Mouse (Mus musculus): Measurements from ENCODE around the gene Col23a1. TPM values are rescaled to one million over a fixed set of nuclear protein-coding genes. Genes with fewer than 3 reads are reported as not detected.

Col23a1 gene
- total RNA-seq, 4 experiments from 2014 or later: 2.3 to 14.3 (median 6.9) TPM

DNA sequence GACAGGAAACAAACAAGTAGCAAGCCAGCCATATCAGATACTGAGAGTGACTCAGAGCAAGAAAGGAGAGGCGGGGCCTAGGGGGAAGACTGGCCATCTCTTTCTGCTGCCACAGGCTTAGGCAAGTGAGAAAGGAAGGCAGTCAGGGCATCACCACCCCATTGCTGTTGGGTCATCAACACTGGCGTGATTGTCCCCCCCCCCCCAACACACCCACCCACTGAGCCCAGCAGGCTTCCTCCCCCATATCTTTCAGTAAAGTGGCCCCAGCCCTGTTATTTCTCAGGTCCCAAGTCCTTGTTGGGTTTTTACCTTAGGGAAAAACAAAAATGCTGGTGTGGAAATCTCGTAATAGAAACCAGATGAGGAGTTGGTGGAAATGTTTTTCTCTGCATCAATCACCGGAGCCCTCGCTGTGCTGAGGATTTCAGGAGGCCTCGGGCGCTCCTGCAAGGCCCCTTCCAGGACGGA is 195.4 kb downstream of the Col23a1 start:
- DNase-seq: peak; percentile 11

DNA sequence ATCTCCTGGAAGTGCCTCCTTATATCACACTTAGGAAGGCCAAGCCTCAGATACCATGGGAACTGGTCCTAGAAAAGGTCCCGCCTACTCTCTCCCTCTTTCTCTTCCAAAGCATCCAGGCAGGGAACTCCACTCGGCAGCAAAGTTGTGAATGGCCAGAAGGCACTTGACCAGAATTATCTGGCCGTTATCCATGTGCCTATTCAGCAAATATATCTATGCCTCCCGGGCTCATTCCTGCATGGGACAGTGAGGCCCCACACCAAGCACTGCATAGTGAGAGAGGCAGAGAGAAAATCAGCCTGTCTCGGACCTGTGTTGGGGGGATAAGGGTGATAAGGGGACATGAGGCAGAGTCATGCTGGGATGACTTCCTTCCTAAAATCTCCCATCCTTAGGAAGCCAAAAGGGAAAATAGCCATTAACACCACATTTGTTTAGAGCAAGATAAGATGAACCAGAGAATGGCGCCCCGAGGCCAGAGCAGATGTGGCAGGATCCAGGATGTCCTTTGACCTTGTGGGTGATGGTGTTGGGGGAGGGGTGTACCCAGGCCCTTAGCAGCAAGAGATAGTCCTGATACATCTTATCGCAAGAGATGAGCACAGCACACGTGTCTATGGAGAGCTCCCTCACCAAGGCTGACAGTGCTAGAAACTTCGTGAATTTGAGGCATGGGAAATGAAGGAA is 196.2 kb downstream of the Col23a1 start:
- no peak for DNase-seq

DNA sequence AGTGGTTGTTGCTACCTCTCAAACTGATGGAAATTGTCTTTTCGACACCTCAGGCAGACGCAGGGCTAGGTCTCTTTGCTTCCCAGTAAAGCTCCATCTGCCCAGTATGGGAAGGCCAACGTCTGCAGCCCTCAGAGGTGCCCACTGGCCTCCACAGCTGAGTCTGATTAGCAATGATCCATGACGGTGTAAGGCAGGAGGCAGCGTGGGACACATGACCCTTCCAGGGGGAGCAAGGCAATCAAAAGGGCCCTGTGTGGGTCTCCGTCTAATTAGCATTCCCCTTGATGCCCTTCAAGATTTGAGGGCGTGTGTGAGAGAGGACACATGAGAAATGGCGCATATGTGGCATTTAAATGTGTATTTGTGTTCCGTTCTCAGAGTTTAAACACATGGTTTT is 199.1 kb downstream of the Col23a1 start:
- DNase-seq: no peak

DNA sequence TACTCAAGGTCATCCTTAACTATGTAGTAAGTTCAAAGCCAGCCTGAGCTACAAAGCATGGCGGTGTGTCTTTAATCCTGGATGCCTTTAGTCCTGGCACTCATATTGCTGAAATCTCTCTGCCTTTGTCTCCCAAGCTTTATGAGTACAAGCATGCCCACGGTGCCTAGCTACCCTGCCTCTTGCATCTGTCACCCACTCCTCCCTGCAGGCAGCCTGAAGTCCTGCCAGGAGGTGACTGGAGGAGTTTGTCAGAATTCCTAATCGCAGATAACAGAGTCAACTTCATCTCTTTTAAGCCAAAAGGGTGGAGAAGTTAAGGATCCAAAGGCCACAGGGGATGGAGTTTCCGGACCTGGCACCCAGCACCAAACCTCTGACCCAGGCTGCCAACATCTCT is 203.7 kb downstream of the Col23a1 start:
- no peak for DNase-seq

DNA sequence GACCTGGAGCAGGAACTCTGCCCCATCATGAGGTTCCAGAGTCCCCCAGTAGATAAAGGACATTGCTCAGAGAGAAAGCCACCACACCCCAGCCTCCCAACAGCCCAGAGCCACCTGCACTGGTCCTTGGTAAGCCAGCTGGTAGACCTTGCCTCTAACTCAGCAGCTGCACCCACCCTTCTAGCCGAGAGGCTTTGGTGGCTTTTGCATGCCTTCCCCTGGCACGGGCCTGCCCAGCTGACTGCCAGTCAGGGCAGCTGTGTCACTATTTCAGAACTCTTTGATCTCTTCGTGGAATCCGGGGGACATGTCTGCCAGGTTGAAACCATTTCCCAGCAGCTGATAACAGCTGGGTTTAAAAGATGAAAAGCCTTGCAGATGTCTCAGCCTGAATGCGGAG is 204.5 kb downstream of the Col23a1 start:
- peak; percentile 32 for DNase-seq

DNA sequence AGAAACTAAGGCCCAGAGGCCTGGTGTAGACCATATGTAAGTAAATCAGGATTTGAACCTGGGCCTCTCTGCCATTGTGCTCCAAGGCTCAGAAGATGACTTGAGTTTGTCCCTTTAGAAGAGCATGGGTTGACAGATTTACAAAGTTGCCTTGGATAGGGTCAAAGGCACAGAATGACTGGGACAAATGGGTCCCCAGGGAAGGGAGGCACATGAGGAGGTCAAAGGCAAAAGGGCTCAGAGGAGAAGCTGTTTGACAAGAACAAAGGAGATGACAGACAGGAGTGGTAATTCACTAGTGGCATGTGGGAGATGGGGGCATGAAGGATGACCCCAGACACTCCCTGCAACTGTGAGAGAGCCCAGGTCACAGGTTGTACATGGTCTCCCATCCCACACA is 210.1 kb downstream of the Col23a1 start:
- DNase-seq: no peak

DNA sequence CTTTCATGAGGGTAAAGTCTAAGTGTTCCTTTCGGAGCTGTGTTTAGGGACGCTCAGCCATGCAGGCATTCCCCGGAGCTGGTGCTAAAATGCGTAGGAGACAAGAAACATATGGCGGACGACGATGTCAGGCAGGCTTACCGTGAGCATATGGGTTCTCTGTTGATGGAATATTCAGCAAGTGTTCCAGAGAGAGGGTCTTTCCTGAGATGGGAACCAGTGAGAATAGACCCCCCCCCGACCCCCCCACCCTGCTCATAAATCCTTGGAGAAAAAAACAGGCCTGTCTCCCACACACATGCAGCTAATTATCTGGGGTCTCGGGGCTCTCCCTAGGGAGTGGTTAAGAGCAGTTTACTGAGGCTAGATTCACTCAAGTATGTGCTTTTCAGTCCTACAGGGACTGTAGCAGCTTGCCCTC is 212.7 kb downstream of the Col23a1 start:
- no peak for DNase-seq

DNA sequence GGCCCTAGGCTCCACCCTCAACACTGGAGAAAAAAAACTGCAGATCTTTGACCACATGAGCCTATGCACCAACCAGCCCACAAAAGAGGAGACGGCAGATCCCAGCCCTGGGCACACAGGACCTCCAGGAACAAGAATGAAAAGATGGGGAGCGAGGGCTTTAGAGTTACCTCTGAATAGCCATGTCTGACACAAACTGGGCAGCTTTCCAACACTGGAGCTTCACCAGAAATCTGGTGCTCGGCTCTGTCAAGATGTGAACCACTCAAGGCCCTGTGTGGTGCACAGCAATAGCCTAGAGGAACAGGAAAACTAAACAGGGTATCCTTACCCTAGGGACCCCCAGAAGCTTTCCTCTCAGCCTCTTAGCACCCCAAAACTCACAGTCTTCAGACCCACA is 215.2 kb downstream of the Col23a1 start:
- DNase-seq: no peak

DNA sequence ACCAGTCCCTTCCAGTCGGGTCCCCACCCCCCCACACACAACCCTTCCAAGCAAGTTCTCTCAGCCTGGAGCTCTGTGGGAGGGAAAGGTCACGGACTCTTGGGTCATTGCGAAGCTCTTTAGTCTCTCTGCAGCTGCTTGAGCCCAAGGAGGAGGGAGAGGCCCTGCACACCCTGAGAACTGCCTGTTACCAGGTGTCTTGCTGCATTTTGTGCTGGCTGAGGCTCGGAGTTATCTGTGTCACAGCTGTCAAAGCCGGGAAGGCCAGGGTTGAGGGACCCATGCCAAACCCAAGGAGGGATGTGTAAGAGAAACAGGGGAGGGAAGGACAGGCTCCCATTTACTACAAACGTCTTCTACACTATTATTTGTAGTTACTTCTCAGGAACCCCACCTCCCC is 218.3 kb downstream of the Col23a1 start:
- peak; percentile 20 for DNase-seq

DNA sequence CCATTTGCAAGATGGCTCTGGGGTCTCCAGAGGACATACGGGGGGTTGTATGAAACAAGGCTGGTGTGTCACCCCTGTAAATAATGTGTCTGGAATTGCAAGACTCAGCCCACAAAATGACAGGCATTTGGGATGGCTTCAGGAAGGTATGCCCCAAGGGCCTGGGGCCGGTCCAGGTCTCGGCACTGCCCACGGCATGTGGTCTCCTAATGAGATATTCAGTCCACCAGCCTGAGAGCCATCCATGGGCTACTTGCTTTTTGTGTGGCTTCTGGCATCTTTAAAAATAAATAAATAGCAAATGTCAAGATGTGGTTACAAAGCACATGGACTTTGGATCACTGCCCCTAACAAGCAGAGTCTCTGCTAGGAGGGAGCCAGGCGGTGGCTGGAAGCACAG is 219.5 kb downstream of the Col23a1 start:
- DNase-seq: no peak

DNA sequence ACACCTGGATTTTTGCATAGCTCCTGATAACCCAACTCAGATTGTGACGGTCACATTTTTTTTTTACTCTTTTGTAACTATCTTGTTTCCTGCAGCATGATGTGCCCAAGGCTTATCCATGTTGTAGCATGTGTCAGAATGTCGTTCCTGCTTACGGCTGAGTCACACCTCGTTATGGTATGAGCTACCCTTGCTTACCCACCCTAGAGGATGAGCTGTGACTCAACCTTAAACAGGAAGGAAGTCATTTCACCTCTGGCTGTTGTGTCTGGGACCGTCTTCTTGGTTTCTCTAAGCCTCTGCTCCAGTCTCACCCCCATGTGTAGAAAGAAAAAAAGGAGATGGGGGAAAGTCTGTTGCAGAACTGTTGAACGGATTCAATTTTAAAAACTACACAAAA is 223.3 kb downstream of the Col23a1 start:
- DNase-seq: no peak

DNA sequence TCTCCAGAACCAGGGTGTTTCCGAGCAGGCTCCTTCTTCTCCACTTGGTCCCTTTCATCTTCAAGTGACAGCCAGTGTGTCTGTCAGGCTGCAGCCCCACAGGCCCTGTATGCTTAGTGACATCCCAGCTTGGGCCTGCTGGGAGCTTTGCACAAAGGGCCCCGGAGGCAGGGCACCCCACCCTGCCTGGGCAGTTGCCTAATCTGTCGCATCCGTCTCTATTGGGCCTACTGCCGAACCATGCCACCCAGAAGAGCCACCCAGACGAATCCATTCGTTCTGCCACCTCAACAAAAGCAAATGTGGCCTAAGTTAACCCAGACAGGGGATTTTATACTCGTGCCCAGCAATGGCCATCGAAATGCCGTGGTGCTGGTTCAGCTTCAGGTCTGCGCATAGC is 225.6 kb downstream of the Col23a1 start:
- DNase-seq: no peak

DNA sequence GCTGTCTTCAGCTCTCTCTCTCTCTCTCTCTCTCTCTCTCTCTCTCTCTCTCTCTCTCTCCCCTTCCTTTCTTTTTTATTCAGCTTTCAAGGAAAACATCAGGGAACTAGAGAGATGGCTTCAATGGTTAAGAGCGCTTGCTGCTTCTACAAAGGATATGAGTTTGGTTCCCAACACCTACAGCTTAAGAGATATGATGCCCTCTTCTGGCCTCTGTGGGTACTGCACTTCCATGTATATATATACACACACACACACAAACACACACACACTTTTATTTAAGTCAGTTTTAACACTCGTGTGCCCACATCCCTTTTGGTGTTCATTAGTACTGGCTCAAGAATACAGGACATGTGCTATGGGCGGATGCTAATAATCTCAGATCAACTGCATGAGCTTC is 228.4 kb downstream of the Col23a1 start:
- DNase-seq: no peak

DNA sequence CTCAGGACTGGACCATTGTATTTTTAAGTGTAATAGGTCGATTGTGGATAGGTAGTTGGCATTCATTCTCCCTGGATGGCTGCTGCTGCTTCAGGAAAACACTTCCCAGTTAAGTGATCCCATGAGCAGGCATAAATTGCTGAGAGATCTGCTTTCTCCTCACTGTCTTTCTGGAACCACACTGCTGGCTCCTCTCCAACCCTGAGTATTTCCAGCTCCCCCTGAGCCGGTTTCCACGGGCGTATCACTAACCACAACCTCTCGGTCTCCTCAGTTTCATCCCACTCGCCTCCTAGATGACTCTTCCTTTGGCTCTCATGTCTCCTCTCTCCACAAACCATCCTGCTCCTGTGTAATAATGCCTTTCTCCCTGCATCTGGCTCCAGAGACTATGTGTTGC is 228.9 kb downstream of the Col23a1 start:
- DNase-seq: no peak

DNA sequence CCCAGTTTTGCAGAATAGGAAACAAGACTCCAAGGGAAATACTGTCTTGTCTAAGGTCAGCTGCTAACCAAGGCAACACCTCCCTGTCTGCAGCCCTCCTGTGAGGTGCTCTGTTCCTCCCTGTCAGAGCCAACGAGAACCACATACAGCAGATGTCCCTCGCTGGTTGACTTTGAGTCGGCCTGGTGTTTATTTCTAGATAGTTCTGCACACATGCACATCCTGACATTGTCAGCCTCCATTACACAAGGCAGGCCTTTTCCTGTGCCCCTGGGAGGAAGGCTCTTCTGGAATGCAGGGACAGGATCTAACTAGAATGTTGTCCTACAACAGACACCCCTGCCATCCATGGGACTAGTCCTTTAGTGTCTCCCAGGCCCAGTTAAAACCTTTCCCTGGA is 231.7 kb downstream of the Col23a1 start:
- DNase-seq: no peak

DNA sequence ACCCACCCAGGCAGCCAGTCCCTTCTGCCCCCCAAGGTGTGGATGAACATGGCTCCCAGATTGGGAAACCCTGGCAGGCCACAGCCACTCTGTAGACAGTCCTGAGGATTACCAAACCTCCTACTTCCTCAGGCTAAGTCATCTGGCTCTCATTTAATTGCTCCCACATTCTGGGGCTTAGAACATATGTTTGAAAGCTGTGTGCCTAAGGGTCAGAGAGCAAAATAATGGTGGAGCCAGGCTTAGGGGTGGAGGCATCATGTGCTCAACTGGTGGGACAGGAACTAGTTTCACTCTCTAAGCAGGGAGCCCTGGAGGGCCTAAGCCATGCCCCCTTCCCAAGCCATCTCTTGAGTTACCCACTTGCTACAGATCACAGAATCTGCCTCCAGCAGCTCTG is 233.5 kb downstream of the Col23a1 start:
- no peak for DNase-seq

DNA sequence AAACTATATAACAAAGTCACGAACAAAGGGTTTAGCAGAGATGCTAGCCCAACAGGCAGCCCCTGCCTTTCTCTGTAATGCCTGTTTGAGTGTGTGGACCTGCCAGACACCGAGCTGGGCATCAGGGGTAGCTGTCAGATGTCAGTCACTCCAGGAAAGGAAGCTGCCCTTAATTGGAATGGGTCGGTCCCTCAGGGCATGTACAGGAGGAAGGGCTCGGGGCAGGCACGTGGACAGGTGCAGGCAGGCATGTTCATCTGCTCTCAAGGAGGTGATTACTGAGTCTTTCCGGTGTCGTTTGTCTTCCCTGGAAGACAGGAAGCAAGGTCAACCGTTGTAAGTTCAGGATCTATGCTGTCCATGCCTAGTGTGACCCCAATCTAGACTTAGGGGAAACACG is 233.9 kb downstream of the Col23a1 start:
- DNase-seq: no peak

DNA sequence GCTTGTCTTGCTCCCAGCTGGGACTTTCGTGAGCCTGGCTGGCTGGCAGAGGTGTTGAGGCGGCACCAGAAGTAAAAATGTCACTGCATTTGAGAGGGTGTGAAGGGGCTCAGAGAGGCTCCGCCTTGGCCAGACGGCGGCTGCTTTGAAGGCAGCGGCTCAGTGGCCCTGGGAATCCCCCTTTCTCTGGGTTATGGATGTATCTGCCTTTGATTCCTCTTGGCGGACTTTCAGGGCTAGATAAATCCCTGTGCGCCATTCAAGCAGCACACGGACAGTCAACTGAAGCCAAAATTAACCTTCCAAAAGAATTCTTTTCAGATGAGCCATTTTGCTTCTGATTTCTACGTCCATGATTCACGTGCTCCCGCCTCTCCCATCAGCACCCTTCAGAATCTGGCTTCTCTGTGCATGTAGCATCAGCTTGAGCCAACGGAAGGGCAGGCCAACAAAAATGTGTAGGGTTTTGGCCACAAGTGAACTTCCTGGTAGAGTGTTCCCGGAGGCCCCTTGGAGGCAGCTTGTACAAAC is 237.0 kb downstream of the Col23a1 start:
- DNase-seq: peak; percentile 25

DNA sequence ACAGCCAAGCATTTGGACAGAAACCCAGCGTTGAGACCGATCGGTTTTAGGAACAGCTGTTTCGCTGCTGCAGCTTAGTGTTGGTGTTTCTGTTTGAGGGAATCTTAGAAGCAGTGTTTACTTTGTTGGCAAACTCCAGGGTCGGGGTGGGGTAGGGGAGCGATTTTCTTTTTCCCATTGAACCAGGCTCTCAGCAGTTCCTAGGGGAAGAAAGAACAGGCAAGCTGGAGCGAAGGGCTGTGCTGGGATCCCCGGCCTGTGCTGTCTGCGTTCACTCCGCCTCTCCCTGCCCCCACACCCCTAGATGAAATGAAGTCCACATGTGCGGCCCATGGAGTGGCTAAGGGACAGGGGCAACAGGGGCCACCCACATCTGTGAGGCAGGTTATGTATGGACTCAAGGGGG is 243.4 kb downstream of the Col23a1 start:
- DNase-seq: no peak

DNA sequence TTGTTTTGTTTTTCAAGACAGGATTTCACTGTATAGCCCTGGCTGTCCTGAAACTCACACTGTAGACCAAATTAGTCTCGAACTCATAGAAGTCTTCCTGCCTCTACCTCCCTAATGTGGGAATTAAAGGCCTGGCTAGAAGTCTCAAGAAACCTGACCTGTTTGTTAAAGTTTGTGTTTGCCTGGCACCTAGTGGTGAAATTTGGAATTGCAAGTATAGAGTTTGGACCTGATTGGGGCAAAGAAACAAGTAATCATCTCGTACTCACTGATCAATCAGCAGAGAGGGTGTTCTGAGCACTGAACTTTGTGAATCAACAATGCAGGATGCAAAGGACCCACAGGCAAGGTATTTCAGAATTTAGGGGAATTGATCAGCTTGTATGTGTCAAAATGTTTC is 244.6 kb downstream of the Col23a1 start:
- peak; percentile 24 for DNase-seq

DNA sequence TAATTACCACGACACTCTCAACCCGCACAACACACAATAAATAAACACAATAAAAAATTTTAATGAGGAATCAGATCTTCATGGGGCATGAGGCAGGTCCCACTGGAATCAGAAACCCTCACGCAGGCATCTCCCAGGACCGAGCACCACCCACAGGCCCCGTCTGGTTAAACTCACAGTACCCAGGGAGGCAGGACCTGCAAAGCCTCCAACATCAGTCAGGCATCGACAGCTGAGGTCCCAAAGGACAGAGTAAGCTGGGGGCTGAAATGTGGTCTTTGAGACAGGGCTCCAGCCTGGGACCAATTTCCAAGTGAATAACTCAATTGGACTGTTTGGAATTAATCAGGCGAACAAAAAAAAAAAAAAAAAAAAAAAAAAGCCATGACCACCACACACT is 248.7 kb downstream of the Col23a1 start:
- no peak for DNase-seq

DNA sequence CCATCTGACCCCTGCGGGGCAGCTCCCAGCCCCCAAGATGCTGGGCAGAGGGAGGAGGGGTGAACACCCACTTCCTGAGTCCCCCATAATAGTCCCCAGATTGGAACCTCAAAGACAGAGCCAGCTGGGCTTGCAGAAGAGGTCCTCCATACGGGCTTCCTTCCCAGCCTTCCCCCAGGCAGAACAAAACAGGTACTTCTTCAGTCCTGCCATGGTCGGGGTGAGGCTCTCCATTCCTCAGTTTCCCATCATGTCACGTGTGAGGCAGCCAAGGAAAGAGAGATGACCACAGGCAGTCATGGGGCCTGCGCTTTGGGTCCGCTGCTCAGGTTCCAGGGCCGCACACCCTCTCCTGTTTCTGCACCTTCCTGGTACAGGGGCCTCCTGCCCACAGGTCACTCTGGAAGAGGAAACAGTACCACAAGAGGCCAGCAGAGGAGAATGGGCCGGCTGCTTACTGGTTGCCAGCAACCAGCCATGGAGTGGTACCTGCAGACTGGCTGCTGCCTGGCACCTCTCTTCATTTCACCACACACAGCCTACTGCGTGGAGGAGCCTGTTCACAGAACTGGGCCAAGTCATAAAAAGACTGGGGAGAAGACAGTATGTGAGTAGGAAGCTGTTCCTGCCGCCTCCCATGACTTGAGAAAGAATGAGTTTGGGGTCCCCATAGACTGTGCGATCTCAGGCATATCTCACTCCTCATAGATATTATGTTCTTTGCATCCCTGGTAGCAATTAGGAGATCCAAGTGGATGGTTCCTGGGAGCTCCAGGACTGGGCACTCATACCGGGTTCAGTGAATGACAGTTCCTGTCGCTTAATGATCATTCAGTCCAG is 249.4 kb downstream of the Col23a1 start:
- no peak for DNase-seq

DNA sequence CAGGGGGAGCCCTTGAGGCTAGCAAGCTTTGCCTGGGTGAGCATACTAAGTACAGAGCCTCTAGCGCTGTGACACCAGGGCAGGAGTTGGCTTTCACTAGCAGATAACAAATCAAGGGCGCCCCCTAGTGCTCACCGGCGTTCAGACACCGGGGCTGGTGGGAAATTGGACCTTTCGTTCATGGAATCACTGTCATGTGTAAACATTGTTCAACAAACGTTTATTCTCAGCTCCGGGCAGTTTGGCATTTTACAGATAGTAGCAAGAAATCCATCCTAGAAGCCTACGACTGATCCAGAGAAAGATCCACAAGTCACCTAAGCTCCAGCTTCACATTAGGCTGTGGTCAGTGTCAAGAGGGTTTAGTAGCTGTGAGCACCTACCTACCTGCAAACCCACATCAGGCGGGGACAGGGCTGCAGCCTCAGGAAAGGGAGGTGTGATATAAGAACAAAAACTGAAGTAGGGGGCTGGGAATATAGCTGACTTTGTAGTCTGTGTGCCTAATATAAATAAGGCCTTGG is 250.1 kb downstream of the Col23a1 start:
- peak; percentile 91 for DNase-seq

DNA sequence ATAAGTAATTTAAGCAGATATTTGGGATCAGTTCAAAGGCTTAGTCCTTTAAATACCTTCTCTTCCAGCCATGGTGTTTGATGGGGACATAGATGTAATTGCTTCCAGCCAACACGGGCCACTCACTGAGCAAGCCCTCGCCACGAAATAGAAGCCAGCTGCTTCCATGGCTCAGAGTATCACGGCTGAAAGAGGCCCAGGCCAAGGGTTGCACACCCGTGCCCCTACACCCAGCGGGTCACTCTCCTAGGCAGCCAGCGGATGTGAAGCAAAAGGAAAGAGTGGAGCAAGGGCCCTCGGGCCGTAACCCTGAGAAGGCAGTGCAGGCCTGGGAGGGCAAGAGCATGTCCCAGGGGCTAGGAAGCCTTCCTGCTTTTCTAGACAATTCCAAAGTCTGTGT is 252.7 kb downstream of the Col23a1 start:
- no peak for DNase-seq

Measured in adrenal gland, adult 8-10 months (tissue).